ENCODE assay signal across 20 mouse cellular contexts in genomic region chr15:80636757-80637372, GRCm38 (mm10). TPM values are rescaled to one million over a fixed set of nuclear protein-coding genes. Genes with fewer than 3 reads are reported as not detected.
DNase-seq lines count a peak whose midpoint lies in the region; ATAC-seq and TF ChIP-seq lines count a peak whose summit lies in the region.
"Had no signal": no experiment of that assay in that cellular context is flagged by ENCODE, and none has a peak within 500 bp of the region (broad histone marks: within the 10 kb centered on the region; RNA-seq: fewer than 3 reads in every experiment).

No protein-coding gene starts in this region.

- no peaks in the 10 kb centered on the region for H3K9me3 ChIP-seq in intestine, postnatal 0 days (ENCODE audit: control insufficient read depth)
- H3K9me3 ChIP-seq in intestine, embryonic 15.5 days: no peaks in the 10 kb centered on the region
- H3K9me3 ChIP-seq: embryonic facial prominence, embryonic 12.5 days; forebrain, embryonic 13.5 days; heart, embryonic 12.5 days; hindbrain, embryonic 12.5 days had no signal

- H3K4me3 ChIP-seq in intestine, postnatal 0 days (ENCODE audit: low read depth, low read length): no peak overlapping the region
- H3K4me3 ChIP-seq in intestine, embryonic 15.5 days (replicated peaks): no peak overlapping the region
- no peak overlapping the region for H3K4me3 ChIP-seq in olfactory bulb, adult 2 months (ENCODE audit: insufficient read depth, low read depth, low read length)
- H3K4me3 ChIP-seq: embryonic facial prominence, embryonic 12.5 days; forebrain, embryonic 13.5 days; heart, embryonic 12.5 days; hindbrain, embryonic 12.5 days had no signal

- no peak for TF ChIP-seq POLR2A in brain, embryonic 14.5 days (IDR thresholded peaks at IDR 0.05; ENCODE audit: borderline replicate concordance, extremely low read depth, insufficient read depth, insufficient read length, poor library complexity, severe bottlenecking)
- no peak for TF ChIP-seq POLR2A in olfactory bulb, adult 2 months (IDR thresholded peaks at IDR 0.05; ENCODE audit: insufficient read depth, low read depth, low read length)

- WGBS in intestine, postnatal 0 days: 73% methylated on average over 13 of the region's 13 CpGs
- WGBS in intestine, embryonic 15.5 days: 62% methylated on average over 13 of the region's 13 CpGs
- WGBS in olfactory bulb, adult 2 months: 49% methylated on average over 13 of the region's 13 CpGs

- ATAC-seq in intestine, postnatal 0 days: no peak
- ATAC-seq in intestine, embryonic 15.5 days: no peak
- peak; percentile 52 for ATAC-seq in granulocyte monocyte progenitor cell, adult 5-6 weeks (replicated peaks; ENCODE audit: poor library complexity, severe bottlenecking)
- ATAC-seq: activated CD4-positive, CD25-positive, alpha-beta regulatory T cell, adult 4 months; forebrain, embryonic 13.5 days; hindbrain, embryonic 16.5 days; inflammation-experienced regulatory T-cells, adult 6 months; Patski had no signal

- no peaks in the 10 kb centered on the region for H3K27me3 ChIP-seq in intestine, postnatal 0 days (replicated peaks; ENCODE audit: control insufficient read depth, insufficient read depth, low read length)
- H3K27me3 ChIP-seq in intestine, embryonic 15.5 days (replicated peaks): no peaks in the 10 kb centered on the region
- H3K27me3 ChIP-seq: CH12.LX; embryonic facial prominence, embryonic 12.5 days; forebrain, embryonic 13.5 days; hindbrain, embryonic 12.5 days had no signal

- H3K4me2 ChIP-seq in intestine, postnatal 0 days (replicated peaks; ENCODE audit: low read depth): no peak overlapping the region
- no peak overlapping the region for H3K4me2 ChIP-seq in intestine, embryonic 15.5 days (replicated peaks)
- H3K4me2 ChIP-seq: embryonic facial prominence, embryonic 12.5 days; forebrain, embryonic 13.5 days; heart, embryonic 12.5 days; hindbrain, embryonic 12.5 days had no signal

- H3K36me3 ChIP-seq in intestine, postnatal 0 days (ENCODE audit: control insufficient read depth, insufficient read depth): no peaks in the 10 kb centered on the region
- H3K36me3 ChIP-seq in intestine, embryonic 15.5 days: no peaks in the 10 kb centered on the region
- H3K36me3 ChIP-seq: embryonic facial prominence, embryonic 12.5 days; heart, embryonic 12.5 days; hindbrain, embryonic 12.5 days had no signal

- intact Hi-C loops in heart, postnatal 25 days (cut with DNase I): no loop called here
- intact Hi-C loops in heart, postnatal 14 days (cut with DNase I): no loop called here

- no peak for TF ChIP-seq CTCF in intestine, postnatal 0 days (IDR thresholded peaks at IDR 0.05; ENCODE audit: low read depth)
- no peak for TF ChIP-seq CTCF in brain, embryonic 14.5 days (IDR thresholded peaks at IDR 0.05; ENCODE audit: borderline replicate concordance, extremely low read depth, insufficient read depth, insufficient read length)
- TF ChIP-seq CTCF in olfactory bulb, adult 2 months (IDR thresholded peaks at IDR 0.05; ENCODE audit: insufficient read depth, low read depth, low read length): no peak

- DNase-seq in brain, embryonic 14.5 days (ENCODE audit: low read depth): peak; percentile 58
- DNase-seq in heart, postnatal 25 days (ENCODE audit: low spot score): no peak
- no peak for DNase-seq in heart, postnatal 14 days
- DNase-seq: adrenal gland, postnatal 14 days; cerebellum, adult 2 months; cerebellum, postnatal 10 days; heart, postnatal 4 days had no signal

- 0 out of 2 replicates have a peak overlapping the region, but pooled peaks have one; percentile 22 for H3K9ac ChIP-seq in intestine, postnatal 0 days (ENCODE audit: low read depth, low read length)
- H3K9ac ChIP-seq in intestine, embryonic 15.5 days: no peak overlapping the region
- H3K9ac ChIP-seq: embryonic facial prominence, embryonic 12.5 days; forebrain, embryonic 13.5 days; heart, embryonic 12.5 days; hindbrain, embryonic 12.5 days had no signal

- no peak overlapping the region for H3K27ac ChIP-seq in intestine, postnatal 0 days (ENCODE audit: low read depth, low read length)
- no peak overlapping the region for H3K27ac ChIP-seq in intestine, embryonic 15.5 days
- H3K27ac ChIP-seq in olfactory bulb, adult 2 months (ENCODE audit: insufficient read depth, low read depth, low read length): 0 out of 2 replicates have a peak overlapping the region, but pooled peaks have one; percentile 2
- H3K27ac ChIP-seq: embryonic facial prominence, embryonic 12.5 days; forebrain, embryonic 13.5 days; hindbrain, embryonic 12.5 days had no signal

- peaks cover 15% of the 10 kb centered on the region for H3K4me1 ChIP-seq in intestine, postnatal 0 days (replicated peaks; ENCODE audit: control insufficient read depth, insufficient read depth, low read length)
- peaks cover 14% of the 10 kb centered on the region for H3K4me1 ChIP-seq in intestine, embryonic 15.5 days (replicated peaks)
- peaks cover 28% of the 10 kb centered on the region for H3K4me1 ChIP-seq in olfactory bulb, adult 2 months (ENCODE audit: control insufficient read depth, insufficient read depth, low read length)

RNA-seq across cellular contexts. Expression of gene Fam83f, which starts 34.8 kb away (rescaled TPM):
- polyA plus RNA-seq in intestine, postnatal 0 days (2015; fragmentation: Nextera tagmentation; extraction: Ambion mirVana): 19.0 and 24.4 TPM in 2 replicates
- 19.2 and 20.2 TPM in 2 replicates for polyA plus RNA-seq in intestine, embryonic 15.5 days (2015; fragmentation: Nextera tagmentation; extraction: Ambion mirVana)
- 0.33 and 0.36 TPM in 2 replicates for polyA plus RNA-seq in brain, embryonic 14.5 days (2012; rRNA removed)
- total RNA-seq in granulocyte monocyte progenitor cell, adult 5-6 weeks (2014; fragmentation: Nextera tagmentation): 0.30 and 1.0 TPM in 2 replicates
- not detected in 2 replicates for total RNA-seq in granulocyte monocyte progenitor cell, adult 5-6 weeks (2017)
- not detected in 2 replicates for polyA plus RNA-seq in olfactory bulb, adult 2 months (2012; ENCODE audit: insufficient read depth, insufficient read length, low replicate concordance, missing spikeins)
- total RNA-seq in heart, postnatal 25 days (2021): under 1 TPM in 1 of 2 experiments, not detected in 1; 0.08 TPM
- total RNA-seq in heart, postnatal 14 days (2021): under 1 TPM; 0.12 TPM
- polyA plus RNA-seq: activated CD4-positive, CD25-positive, alpha-beta regulatory T cell, adult 4 months; forebrain, embryonic 13.5 days; inflammation-experienced regulatory T-cells, adult 6 months; Patski had no signal
